Mouse (Mus musculus) adrenal gland, postnatal 4 days (tissue): ENCODE results near the gene Mall. TPM values are rescaled to one million over a fixed set of nuclear protein-coding genes. Genes with fewer than 3 reads are reported as not detected.

Source experiments
- DNase-seq, 2 experiments: peaks; one replicate each; pipeline ENCODE4 v3.0.0; 2021 to 2022; ENCODE audit warnings: low spot score in 2 of 2, mixed read lengths in 2 of 2
- long read RNA-seq, 2 experiments: library from polyadenylated mRNA; stranded (forward); transcript quantifications; one replicate each; pipeline ENCODE4 v2.0.0; 2021
- total RNA-seq, 2 experiments: library from RNA; stranded (reverse); gene quantifications; 2 replicates each; pipeline ENCODE4 v1.2.3; 2021

Mall gene
- total RNA-seq, result 1 to 10 TPM; 3.1 to 3.5 TPM
- long read RNA-seq, experiment 1, partial matches to known transcripts, result 0 of 2 reads
- long read RNA-seq, experiment 1, other reads (novel, unspliced or antisense), result 2 of 2 reads
- long read RNA-seq, experiment 2, partial matches to known transcripts, result 0 of 3 reads
- long read RNA-seq, experiment 2, other reads (novel, unspliced or antisense), result 1 of 3 reads

DNA sequence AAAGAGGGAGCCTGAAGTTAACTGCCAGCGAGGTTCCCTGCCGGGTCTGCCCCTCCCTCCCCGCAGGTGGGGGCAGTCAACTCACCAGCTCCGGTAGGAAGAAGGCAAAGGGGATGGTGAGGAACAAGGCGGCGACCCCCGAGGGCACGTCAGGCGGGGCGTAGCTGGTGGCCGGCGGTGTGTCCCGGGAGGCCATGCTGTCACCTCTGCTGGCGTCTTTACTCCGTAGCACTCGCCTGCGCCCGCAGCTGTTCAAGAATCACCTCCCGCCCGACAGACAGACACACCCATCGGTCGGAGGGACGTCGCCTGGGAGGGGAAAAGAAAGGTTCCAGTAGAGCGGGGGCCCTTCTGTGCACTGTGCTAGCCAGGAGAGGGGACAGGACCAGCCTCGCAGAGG is at the start of gene Mall:
TSS of gene Mall (minus strand) at position 262 of the 400 bp plus-strand sequence.
- no peak for DNase-seq

DNA sequence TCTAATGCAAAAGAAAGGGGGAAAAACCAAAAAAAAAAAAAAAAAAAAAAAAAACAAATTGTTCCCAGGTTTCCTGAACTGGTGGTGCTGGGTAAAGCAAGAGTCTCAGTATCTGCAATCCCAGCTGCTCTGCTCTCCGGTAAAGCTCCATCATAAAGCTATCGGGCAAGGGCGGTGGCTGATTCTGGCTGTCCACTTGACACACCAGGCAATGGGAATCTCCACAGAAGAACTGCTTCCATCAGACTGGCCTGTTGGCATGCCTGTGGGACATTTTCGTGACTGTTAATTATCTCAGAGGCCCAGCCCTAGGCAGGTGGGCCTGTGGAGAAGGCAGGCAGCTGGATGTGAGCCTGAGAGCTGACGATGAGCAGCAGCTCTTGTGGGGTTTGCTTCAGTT is 48.7 kb upstream of the Mall start:
- DNase-seq, result no peak

DNA sequence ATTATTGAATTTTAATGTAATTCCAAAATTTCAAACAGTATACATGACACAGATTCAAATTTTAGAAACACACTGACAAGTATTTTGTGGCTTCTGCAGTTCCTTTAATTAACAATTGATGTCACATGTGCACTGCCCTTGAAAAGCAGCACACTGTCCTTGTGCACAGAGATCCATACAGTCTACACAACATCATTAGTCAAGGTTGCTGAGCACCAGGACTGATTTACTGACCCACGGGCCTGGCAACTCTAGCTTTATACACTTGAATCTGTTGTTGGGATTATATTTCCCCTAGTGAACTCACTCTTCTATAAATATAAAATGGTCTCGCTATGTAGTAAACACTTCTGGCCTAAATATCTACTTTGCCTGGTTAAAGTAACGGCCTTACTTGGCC is 45.3 kb upstream of the Mall start:
- DNase-seq, result no peak

DNA sequence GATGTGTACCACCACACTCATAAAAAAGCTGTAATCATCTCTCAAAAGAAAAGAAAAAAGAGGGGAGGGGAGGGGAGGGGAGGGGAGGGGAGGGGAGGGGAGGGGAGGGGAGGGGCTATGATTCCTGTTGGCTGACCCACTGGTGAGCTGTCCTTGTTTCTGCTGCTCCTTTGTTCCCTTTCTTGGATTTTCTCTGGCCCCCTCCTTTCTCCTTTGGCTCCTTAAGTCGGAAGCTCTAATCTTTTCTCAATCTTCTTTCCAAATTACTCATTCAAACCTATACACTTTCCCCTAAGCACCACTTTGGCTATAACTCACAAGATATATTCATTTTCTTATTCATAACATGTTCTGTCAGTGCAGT is 44.8 kb upstream of the Mall start:
- no peak for DNase-seq

DNA sequence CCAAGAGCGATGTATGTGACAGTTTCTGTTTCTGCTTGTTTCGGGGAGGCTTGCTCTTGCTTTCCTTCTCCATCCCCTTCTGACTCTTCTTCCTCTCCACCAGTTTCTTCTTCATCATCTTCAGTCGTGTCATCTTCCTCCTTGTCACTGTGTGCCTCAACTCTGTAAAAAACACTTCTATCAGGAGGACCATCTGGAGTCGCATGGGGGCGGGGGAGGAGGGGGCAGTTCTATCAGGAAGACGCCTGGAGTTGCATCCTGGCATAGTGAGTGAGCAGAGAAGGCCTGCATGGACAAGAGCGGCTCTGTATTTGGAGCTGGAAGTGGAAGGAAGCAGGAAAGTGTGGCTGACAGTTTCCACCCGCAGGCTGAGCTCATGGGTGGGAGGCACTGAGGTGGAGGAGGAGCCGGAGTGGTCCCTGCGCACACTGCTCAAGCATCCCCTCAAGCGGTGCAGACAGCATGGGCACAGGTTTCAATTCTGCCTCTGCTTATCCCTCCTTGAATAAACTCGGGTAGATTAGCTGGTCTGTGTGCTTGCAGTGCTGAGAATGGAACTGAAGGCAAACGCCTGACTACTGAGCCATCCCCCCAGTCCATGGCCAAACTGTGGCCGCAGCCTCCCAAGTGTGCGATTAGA is 44.3 kb upstream of the Mall start:
- DNase-seq, result no peak

DNA sequence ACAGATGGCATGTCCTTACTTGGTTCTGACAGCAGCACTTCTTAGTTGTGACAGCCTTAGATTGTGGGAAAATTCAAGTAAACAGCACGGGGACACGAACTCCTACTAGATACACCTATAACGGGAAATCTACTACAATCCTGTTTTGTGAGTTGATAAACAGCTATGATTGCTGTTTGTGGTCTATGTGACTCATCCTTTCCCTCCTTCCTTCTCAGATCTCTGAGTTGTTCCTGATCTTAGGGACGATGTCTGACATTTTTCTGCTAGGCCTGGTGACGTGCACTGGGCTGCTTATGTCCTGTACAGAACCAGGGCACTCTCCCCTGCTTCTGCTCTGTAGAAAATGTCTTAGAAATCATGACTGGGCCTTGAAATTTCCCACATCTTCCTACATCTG is 31.9 kb upstream of the Mall start:
- DNase-seq, result no peak

DNA sequence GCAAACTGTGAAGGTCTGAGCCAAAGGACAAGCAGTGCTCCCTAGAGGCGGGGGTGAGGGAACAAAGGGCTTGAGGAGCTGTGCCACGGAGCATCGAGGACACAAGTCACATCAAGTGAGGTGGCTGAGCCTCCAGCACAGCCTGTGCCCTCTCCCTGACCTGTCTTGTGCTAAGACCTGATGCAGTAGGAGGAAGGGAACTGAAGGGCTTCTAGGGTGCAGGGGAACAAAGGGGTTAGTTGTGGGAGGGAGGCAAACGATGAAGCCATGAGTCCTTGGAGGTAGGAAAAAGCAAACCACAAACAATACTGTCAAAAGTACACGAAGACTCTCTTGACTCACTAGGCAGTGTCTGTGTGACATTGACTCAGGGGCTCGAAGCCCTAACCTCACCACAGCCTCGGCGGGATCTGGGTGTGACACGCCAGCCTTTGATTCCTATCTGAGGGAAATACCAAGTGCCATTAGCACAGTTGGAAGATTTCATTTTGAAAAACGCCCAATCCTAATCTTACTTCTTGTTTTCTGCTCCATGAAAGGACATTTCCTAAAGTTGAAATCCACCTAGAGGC is 30.8 kb upstream of the Mall start:
- DNase-seq, result no peak

DNA sequence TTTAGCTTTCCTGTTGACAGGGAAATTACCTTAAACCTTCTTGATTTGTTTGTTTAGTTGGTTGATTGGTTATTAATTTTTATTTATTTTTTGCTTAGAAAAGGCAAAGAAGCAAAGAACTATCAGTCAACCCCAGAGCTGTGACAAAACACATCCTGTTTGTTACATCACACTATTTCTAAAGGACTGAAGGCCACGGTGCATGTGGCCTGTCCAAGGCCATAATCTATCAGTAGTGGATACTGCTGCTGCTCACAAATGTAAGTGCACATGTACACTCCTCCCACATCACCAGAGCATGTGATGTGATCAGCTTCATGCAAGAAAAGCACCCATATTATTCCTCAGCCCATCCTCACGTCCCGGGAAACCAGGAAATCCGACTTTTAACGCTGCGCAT is 30.3 kb upstream of the Mall start:
- no peak for DNase-seq

DNA sequence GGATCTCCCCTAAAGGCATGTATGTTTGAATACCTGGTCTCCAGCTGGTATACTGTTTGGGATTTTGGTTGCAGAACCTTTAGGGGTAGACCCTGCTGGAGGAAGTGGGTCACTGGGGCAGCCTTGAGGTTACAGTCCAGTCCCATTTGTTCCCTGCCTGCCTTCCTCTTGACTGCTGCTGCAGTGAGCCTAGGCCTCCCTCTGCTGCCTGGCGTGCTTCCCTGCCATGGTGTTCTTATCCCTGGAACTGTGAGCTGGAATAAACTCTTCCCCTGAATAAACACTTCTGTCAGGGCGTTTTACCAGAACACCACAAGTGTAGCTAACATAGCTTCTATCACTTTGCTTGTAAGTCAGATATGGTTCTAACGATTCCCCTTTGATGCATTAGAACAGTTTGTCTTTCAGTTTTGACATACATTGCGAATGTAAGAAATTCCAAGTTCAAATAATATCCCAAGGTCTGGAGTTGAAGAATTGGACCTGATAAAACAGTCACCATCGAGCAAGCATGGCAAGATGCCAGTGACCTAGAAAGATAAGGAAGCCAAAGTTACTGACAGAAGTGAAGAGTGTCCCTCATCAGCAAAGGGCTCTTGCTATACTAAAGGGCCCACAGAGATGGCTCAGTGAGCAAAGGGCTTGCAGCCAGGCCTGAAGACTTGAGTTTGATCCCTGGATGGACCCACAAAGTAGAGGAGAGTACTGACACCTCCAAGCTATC is 29.6 kb upstream of the Mall start:
- DNase-seq, result peak in 1 of 2 experiments; percentile 52

DNA sequence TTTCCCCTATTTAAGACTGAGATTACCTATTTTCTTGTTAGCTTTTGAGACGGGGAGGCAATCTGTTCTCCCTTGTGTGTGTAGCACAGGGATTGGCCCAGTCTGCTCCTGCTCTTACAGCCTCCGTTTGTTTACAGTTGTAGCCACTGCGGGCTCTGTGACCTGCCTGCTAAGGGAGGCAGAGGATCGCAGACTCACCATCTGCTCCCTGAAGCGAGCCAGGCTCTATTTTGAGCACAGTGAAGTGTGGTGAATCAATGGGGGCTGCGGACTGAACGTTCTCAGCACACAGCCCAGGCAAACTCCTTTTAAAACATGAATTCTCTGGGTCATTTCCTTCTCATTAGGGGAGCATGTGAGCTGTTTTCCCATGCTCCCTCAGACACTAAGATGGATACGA is 27.4 kb upstream of the Mall start:
- no peak for DNase-seq

DNA sequence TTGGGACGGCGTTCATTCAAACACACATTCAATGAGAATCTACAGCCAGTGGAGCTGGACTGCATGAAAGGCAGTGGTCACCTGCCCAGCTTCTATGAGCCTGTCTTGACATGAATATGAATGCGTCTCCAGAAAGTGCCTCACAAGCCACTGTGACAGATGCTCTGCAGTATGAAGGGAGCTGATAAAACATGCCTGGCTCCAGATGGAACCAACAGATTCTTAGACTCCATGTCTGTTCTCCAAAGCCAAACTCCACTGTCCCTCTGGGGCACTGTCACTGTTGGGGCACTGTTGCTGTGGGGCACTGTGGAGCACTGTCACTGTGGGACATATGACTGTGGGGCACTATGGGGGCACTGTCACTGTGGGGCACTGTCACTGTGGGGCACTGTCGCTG is 24.4 kb upstream of the Mall start:
- DNase-seq, result no peak

DNA sequence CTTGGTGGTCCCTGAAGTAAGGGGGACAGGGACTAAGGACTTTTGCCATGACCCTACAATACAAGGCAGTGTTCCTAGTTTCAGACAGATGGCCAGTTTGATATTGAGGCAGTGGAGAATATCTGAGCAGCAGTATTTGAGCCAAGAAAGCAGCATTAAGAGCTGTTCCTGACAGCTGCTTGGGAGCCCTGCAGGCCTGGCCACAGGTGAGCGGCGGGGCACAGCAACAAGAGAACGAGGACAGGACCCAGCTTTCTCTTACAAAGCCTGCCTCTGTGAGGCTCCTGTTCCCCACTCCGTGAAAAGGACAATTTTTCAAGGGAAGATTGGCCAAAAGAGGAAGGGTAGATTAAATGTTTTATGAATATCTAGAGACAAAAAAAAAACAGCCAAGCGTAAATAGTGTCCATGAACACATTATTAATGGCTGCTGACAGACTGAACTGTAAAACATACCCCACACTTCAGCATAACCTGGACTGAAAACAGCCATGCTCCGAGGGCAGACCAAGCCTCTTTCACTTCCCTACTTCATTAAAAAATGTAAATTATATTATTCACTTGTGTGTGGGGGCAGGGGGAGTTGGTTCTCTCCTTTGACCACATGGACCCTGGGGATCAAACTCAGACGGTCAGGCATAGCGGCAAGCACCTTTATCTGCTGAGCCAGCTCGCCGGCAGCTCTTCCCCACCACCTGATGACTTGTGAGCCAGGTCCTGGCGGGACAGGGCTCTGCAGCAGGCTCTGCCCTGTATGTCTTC is 22.3 kb upstream of the Mall start:
- DNase-seq, result no peak

DNA sequence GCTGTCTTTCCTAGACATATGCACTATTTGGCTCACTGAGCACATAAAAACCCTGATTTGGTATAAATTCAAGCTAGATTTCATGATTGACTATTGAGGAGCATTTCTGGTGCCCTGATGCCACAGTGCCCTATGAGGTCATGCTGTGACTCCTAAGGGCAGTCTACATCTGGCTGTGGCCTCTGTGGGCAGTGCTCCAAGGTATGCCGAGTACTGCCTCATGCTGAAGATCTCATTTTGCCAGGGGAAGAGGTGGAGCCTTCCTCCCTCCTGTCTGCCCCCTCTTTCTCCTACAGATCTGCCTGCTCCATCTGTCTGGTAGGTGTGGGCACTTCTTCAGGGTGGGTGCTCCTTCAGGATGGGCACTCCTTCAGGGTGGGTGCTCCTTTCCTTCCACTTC is 19.6 kb upstream of the Mall start:
- no peak for DNase-seq

DNA sequence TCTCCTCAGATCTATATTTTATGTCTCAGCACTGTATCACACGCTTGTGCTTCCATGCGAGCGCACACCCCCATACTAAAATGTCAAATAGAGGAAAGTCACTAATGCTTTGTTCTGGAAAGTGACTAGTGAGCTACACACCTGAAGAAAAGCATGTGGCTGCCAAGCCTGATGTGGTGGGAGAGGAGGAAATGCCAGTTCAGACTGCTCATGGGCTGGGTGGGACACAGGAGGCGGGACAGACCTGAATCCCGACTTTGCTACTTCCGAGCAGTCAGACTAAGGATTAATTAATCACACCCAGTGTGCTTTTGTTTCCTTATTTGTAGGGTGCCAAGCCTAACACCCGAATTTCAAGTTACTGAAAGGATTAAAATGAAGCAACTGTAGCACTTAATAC is 18.6 kb upstream of the Mall start:
- no peak for DNase-seq

DNA sequence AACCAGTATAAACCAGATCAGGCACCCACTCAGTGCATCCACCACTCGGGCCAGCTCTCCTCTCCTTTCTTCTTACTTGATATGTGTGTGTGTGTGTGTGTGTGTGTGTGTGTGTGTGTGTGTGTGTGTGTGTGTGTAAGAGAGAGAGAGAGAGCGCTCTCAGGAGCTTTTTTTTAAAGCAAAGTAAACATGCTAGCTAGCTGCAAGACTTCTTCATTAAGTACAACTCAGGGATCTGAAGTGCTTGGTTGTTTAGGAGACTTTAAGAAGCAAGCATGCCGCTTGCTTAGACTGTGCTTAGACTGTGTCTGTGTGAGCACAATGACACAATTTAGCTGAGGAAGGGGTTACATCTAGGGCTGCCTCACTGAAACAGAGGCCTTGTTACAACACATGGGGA is 12.9 kb upstream of the Mall start:
- no peak for DNase-seq

DNA sequence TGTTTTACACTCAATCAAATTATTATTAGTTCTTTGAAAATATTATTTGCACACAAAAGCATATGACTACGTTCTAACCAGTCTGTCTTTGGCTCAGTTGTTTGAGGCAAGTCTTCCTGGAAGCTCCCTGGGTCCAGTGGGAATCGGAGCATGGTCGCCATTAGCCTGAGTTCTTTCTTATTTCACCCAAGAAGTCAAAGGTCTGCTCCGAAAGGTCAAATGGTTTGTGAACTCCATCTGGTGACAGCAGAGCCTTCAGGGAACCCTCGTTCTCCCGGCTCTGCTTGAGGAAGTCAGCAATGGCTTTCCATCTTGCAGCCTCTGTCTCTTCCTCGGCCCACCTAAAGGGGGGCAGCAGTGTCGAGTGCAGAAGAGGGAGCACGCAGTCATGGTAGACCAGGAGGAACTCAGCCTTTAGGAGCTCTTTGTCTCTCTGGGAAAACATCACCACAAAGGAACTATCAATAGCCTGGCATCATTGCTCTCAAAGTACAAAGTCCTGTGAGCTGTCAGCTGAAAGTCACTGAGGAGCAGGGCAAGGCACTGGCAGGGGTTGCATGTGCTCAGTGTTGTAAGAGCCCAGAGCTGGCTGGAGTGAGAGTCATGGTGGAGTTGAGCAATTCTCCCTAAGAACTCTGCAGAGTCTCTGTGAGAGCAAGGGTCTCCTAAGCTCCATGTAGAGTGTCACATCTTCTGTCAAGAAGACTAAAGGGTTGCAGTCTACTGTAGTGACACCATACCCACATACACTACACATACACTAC is 11.2 kb upstream of the Mall start:
- DNase-seq, result no peak

DNA sequence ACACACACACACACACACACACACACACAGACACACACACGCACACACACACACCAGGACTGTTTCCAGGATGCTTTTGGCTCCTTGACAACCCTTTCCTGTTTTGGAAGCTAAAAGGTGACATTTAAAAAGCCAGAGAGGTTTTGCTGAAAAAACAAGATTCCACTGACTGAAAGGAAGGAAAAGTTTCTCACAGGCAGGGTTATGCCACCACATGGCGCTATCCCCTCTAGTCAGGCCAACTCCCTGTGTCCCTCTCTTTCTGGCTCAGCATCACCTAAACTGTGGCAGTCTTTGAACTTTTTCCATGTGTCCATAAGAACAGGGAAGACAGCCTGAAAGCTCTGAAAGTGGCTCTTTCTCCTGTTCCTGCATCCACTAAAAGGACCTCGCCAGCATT is 8.2 kb upstream of the Mall start:
- no peak for DNase-seq

DNA sequence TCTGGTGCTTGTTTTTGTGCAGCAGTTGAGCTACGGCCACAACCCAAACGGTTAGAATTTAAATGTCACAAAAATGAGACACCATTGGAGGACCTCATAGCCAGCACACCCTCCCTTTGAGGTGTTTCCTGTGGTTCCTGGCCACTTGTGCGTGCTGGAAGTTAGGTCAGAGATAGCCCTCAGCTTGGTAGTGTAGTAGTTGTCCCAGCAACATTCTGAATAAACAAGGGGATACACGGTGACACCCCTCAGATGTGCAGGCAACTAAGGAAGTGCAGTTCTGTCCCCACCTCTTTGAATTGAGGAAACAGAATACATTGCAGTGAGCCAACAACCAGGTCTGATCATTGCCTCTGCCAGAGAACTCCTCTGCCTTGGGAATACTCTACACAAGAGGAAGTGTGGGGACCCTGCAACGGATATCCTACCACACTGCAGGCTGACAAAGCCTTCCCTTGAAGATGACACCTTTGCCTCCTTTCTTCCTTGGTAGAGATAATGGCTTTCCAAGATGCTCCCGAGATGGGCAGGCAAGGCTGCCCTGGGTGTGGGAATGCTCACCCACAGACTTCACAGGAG is 7.0 kb upstream of the Mall start:
- no peak for DNase-seq

DNA sequence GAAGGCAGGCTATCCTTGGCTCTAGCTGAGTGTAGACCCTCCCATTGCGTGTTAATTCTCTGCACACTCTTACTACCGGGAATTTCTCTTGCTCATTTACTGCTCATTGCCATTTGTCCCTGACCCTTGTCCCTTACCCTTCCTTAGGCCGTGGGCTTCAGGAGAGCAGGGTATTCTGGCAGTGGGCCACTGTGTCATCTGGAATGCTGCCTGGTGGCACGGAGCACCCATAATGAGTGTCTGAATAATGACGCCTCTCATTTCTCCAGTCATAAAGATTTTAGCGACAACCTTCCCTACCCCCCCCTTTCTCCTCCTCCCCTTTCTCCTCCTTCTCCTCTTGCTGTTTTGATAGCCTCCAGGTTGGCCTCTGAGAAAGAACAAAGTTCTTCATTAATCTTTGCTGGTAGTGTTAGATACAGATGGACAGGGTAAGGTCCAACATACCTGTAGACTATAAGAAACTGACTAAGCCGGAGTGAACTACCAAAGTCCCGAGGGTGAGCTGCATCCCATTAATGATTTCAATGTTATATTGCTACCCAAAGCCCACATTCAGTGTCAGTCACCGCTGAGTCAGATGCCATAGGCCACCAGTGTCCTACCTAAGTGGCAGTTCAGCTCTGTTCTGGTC is 5.9 kb upstream of the Mall start:
- DNase-seq, result no peak

DNA sequence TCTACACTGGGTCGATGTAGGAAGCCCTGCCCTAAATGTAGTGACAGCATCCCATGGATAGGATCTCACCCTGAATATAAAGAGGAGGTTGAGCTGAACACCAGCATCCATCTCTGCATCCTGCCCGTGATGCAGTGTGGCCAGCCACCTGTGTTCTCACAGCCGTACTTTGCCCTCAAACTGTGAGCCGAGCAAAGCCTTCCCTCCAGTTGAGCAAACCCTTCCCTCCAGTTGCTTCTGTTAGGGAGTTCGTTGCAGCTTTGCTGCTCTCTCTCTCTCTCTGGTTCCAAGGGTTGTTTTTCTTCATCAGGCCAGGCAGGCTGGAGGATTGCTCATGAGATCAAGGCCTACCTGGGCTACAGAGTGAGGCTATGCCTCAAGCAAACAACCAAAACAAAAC is 5.2 kb upstream of the Mall start:
- DNase-seq, result no peak
